Mouse (Mus musculus): ENCODE data around the gene Mfsd2b. TPM values are rescaled to one million over a fixed set of nuclear protein-coding genes. Genes with fewer than 3 reads are reported as not detected.

Mfsd2b gene
- polyA plus RNA-seq, 1 experiment from 2014 or later, result 94.8 TPM

- H3K36me3 ChIP-seq, result peaks cover 59% of the 10 kb centered on the region
- no peaks in the 10 kb centered on the region for H3K27me3 ChIP-seq (replicated peaks)
- peaks cover 76% of the 10 kb centered on the region for H3K4me1 ChIP-seq
- peak overlapping the region; percentile 98 for H3K9ac ChIP-seq
- WGBS (ENCODE audit: insufficient replicate concordance), result 89% methylated on average over 5 of the region's 5 CpGs
- H3K4me2 ChIP-seq, result peak overlapping the region; percentile 72
- no peaks in the 10 kb centered on the region for H3K9me3 ChIP-seq (replicated peaks)
- no peak for ATAC-seq
- peak overlapping the region; percentile 74 for H3K4me3 ChIP-seq
- H3K27ac ChIP-seq, result peak overlapping the region; percentile 96
These were observed 2.9 kb downstream of the Mfsd2b start for GRCm38 (mm10) chr12:4871260-4871659.

DNA sequence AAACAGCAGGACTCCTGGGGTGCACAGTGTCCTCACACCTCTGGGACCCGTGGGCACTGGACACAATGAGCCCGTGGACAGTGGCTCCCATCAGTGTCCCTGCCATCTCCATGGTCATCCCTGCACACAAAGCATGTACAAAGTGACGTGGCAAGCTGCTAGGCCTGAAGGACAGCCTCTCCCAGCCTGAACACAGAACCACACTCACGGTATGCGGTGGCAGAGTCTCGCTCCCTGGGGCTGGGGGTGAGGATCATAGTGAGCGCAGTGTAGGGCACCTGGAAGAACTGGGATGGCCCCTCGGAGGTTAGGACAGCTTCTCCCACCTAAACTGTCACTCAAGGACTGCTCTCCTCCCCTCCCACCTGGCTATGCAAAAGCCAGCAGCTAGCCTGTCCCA, 5.2 kb downstream of the Mfsd2b start:
- no peak for ATAC-seq
- peak overlapping the region; percentile 72; the same call in 1 of the 2 replicates for H3K4me2 ChIP-seq
- H3K4me1 ChIP-seq, result peaks cover 60% of the 10 kb centered on the region
- H3K4me3 ChIP-seq, result 0 out of 2 replicates have a peak overlapping the region, but pooled peaks have one; percentile 4
- H3K9ac ChIP-seq, result peak overlapping the region; percentile 47
- peaks cover 83% of the 10 kb centered on the region for H3K36me3 ChIP-seq
- no peaks in the 10 kb centered on the region for H3K9me3 ChIP-seq (replicated peaks)
- H3K27ac ChIP-seq, result peak overlapping the region; percentile 31; the same call in 1 of the 2 replicates
- no peaks in the 10 kb centered on the region for H3K27me3 ChIP-seq (replicated peaks)
- WGBS (ENCODE audit: insufficient replicate concordance), result 87% methylated on average over 8 of the region's 8 CpGs

- 73% methylated on average over 4 of the region's 4 CpGs for WGBS (ENCODE audit: insufficient replicate concordance)
These were observed 9.8 kb downstream of the Mfsd2b start for GRCm38 (mm10) chr12:4864338-4864690.

GRCm38 (mm10) chr12:4863654-4864337, 10.4 kb downstream of the Mfsd2b start:
- H3K4me3 ChIP-seq, result no peak overlapping the region
- peaks cover 91% of the 10 kb centered on the region for H3K36me3 ChIP-seq
- no peak overlapping the region for H3K27ac ChIP-seq
- no peak overlapping the region for H3K4me2 ChIP-seq
- no peaks in the 10 kb centered on the region for H3K27me3 ChIP-seq (replicated peaks)
- ATAC-seq, result no peak
- no peaks in the 10 kb centered on the region; the same call in 1 of the 2 replicates for H3K9me3 ChIP-seq (replicated peaks)
- no peak overlapping the region for H3K9ac ChIP-seq
- peaks cover 37% of the 10 kb centered on the region for H3K4me1 ChIP-seq
- WGBS (ENCODE audit: insufficient replicate concordance), result 90% methylated on average over 4 of the region's 4 CpGs

More at GRCm38 (mm10) chr12:4864338-4864690, 9.8 kb downstream of the Mfsd2b start:
- H3K27me3 ChIP-seq (replicated peaks), result no peaks in the 10 kb centered on the region
- H3K4me3 ChIP-seq, result no peak overlapping the region
- no peak for ATAC-seq
- H3K4me1 ChIP-seq, result peaks cover 40% of the 10 kb centered on the region
- no peak overlapping the region for H3K27ac ChIP-seq
- peaks cover 96% of the 10 kb centered on the region for H3K36me3 ChIP-seq
- H3K4me2 ChIP-seq, result no peak overlapping the region
- H3K9ac ChIP-seq, result no peak overlapping the region
- H3K9me3 ChIP-seq (replicated peaks), result no peaks in the 10 kb centered on the region; the same call in 1 of the 2 replicates

DNA sequence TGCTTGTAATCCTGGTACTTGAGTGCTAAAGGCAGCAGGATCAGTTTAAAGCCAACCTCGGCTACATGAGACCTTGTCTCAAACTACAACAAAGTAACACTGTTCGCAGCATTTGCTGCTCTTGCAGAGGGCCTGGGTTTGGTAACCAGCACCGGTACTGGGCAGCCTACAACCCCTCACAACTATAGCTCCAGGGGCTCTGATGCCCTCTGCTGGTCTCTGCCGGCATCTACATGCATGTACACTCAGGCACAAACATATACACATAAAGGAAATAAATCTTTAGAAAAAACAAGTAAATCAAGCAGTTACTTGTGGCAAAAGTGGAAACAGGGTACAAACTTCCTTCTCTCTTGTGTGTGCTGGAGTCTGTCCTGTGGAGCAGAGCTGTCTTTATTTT, 11.5 kb downstream of the Mfsd2b start:
- Histone ChIP-seq H3K9ac (no peak overlapping the region), H3K4me2 (no peak overlapping the region), H3K9me3 (replicated peaks) (no peaks in the 10 kb centered on the region; the same call in 1 of the 2 replicates), H3K36me3 (peaks cover 80% of the 10 kb centered on the region), H3K27me3 (replicated peaks) (no peaks in the 10 kb centered on the region), H3K4me3 (no peak overlapping the region), H3K4me1 (peaks cover 26% of the 10 kb centered on the region), H3K27ac (no peak overlapping the region)
- no peak for ATAC-seq
- 83% methylated on average over 4 of the region's 4 CpGs for WGBS (ENCODE audit: insufficient replicate concordance)

GRCm38 (mm10) chr12:4859241-4859914, 14.8 kb downstream of the Mfsd2b start:
- Histone ChIP-seq H3K4me2 (no peak overlapping the region), H3K4me3 (no peak overlapping the region), H3K4me1 (peaks cover 18% of the 10 kb centered on the region), H3K9ac (no peak overlapping the region), H3K36me3 (peaks cover 66% of the 10 kb centered on the region), H3K9me3 (replicated peaks) (no peaks in the 10 kb centered on the region; the same call in 1 of the 2 replicates), H3K27me3 (replicated peaks) (no peaks in the 10 kb centered on the region), H3K27ac (0 out of 2 replicates have a peak overlapping the region, but pooled peaks have one; percentile 13)
- no peak for ATAC-seq
- 32% methylated on average over 11 of the region's 11 CpGs for WGBS (ENCODE audit: insufficient replicate concordance)

DNA sequence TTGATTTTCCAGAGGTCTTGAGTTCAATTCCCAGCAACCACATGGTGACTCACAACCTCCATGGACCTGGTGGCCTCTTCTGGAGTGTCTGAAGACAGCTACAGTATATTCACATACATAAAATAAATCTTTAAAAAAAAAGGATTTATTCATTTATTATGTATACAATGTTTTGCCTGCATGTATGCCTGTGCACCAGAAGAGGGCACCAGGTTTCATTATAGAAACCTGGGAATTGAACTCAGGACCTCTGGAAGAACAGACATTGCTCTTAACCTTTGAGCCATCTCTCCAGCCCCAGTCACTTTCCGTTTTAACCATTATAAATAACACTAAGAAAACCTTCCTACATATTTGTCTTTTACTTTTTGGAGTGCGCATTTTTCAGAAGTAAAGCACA, 17.3 kb downstream of the Mfsd2b start:
- peaks cover 12% of the 10 kb centered on the region for H3K4me1 ChIP-seq
- WGBS (ENCODE audit: insufficient replicate concordance), result 82% methylated on average over 2 of the region's 2 CpGs

GRCm38 (mm10) chr12:4856160-4856559, 18.0 kb downstream of the Mfsd2b start:
- no peak overlapping the region for H3K4me2 ChIP-seq
- H3K36me3 ChIP-seq, result peaks cover 60% of the 10 kb centered on the region
- H3K4me3 ChIP-seq, result no peak overlapping the region
- no peak overlapping the region for H3K9ac ChIP-seq
- no peak for ATAC-seq
- 86% methylated on average over 5 of the region's 5 CpGs for WGBS (ENCODE audit: insufficient replicate concordance)
- no peaks in the 10 kb centered on the region for H3K9me3 ChIP-seq (replicated peaks)
- H3K27ac ChIP-seq, result no peak overlapping the region
- no peaks in the 10 kb centered on the region for H3K27me3 ChIP-seq (replicated peaks)
- peaks cover 12% of the 10 kb centered on the region for H3K4me1 ChIP-seq

More for the DNA sequence above, 17.3 kb downstream of the Mfsd2b start:
- no peaks in the 10 kb centered on the region for H3K9me3 ChIP-seq (replicated peaks)
- no peak overlapping the region for H3K4me2 ChIP-seq
- no peak for ATAC-seq
- no peak overlapping the region for H3K4me3 ChIP-seq
- H3K36me3 ChIP-seq, result peaks cover 60% of the 10 kb centered on the region
- no peaks in the 10 kb centered on the region for H3K27me3 ChIP-seq (replicated peaks)
- no peak overlapping the region for H3K27ac ChIP-seq
- H3K9ac ChIP-seq, result no peak overlapping the region

- Histone ChIP-seq H3K4me1 (peaks cover 47% of the 10 kb centered on the region), H3K4me3 (peak overlapping the region; percentile 78), H3K36me3 (peaks cover 4% of the 10 kb centered on the region; the same call in 1 of the 2 replicates), H3K9me3 (replicated peaks) (no peaks in the 10 kb centered on the region), H3K4me2 (peak overlapping the region; percentile 99), H3K27ac (peak overlapping the region; percentile 76), H3K9ac (peak overlapping the region; percentile 73), H3K27me3 (replicated peaks) (peaks cover 7% of the 10 kb centered on the region)
- peak; percentile 53 for ATAC-seq
- 0% methylated on average over 12 of the region's 12 CpGs for WGBS (ENCODE audit: insufficient replicate concordance)
These were observed 30.4 kb downstream of the Mfsd2b start for GRCm38 (mm10) chr12:4843741-4844140.

DNA sequence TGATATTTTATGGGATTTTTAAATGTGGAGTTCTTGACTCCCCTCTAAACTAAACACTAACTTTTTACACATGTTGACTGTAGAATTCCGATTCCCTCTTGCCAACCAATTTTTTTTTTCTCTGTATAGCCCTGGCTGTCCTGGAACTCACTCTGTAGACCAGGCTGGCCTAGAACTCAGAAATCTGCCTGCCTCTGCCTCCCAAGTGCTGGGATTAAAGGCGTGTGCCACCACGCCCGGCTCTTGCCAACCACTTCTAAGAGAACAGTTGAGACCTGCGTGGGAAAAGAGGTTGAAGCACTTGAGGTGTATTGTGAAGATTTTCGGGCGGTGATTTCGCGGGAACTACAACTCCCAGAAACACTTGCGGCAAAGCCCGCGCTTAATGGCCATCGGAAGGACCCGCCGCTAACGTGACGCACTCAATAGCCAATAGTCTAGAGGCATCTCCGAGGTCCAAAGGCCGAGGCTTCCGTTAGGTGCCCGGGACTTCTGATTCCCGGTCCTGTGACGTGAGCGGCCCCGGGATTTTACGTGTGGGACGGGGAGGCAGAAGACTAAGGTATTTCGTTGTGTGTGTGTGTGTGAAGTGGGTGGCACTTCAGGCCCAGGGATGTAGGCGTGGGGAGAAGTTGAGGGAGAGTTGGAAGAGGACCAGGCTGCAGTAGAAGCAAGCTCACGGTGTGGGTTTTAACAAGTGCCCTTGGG, 31.1 kb downstream of the Mfsd2b start, which contains the start of gene Wdcp:
Gene Wdcp (plus strand): TSS at position 414 of the 708 bp plus-strand sequence.
- peaks cover 7% of the 10 kb centered on the region for H3K27me3 ChIP-seq (replicated peaks)
- peak within 1 kb of the TSS; percentile 73 for H3K9ac ChIP-seq
- peak within 1 kb of the TSS; percentile 76 for H3K27ac ChIP-seq
- peak within 1 kb of the TSS; percentile 99 for H3K4me2 ChIP-seq
- WGBS (ENCODE audit: insufficient replicate concordance), result under 1% methylated on average over 30 of the region's 30 CpGs
- ATAC-seq, result peak; percentile 88
- peaks cover 47% of the 10 kb centered on the region for H3K4me1 ChIP-seq
- H3K9me3 ChIP-seq (replicated peaks), result no peaks in the 10 kb centered on the region
- peak within 1 kb of the TSS; percentile 78 for H3K4me3 ChIP-seq
- H3K36me3 ChIP-seq, result no peaks in the 10 kb centered on the region; the same call in 1 of the 2 replicates

DNA sequence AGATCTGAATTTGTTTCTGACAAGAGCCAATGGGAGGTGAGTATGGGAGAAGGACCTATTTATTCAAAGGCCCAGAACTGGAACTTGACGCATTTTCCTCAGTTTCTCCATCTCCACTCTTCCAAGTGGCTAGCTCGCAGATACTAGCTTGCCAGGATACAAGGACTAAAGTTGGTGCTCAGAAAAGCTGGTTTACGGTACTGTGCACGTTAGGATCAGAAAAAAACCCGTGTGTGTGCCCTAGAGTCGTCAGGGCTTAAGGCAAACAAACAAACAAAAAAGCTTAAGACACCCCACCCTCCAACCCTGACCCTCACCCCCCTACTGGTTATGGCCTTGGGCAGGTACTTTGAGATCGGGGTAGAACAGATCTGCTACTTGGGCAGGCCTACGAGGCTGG, 31.7 kb downstream of the Mfsd2b start:
- peaks cover 47% of the 10 kb centered on the region for H3K4me1 ChIP-seq
- no peaks in the 10 kb centered on the region for H3K9me3 ChIP-seq (replicated peaks)
- H3K27me3 ChIP-seq (replicated peaks), result peaks cover 7% of the 10 kb centered on the region
- H3K4me2 ChIP-seq, result peak overlapping the region; percentile 99
- H3K27ac ChIP-seq, result no peak overlapping the region; the same call in 1 of the 2 replicates
- no peak overlapping the region for H3K9ac ChIP-seq
- WGBS (ENCODE audit: insufficient replicate concordance), result 81% methylated on average over 8 of the region's 8 CpGs
- H3K4me3 ChIP-seq, result peak overlapping the region; percentile 73; the same call in 1 of the 2 replicates
- no peaks in the 10 kb centered on the region; the same call in 1 of the 2 replicates for H3K36me3 ChIP-seq
- ATAC-seq, result no peak

Measured in liver, embryonic 12.5 days (tissue).